Mouse (Mus musculus): ENCODE data around the gene Epha2.

DNA sequence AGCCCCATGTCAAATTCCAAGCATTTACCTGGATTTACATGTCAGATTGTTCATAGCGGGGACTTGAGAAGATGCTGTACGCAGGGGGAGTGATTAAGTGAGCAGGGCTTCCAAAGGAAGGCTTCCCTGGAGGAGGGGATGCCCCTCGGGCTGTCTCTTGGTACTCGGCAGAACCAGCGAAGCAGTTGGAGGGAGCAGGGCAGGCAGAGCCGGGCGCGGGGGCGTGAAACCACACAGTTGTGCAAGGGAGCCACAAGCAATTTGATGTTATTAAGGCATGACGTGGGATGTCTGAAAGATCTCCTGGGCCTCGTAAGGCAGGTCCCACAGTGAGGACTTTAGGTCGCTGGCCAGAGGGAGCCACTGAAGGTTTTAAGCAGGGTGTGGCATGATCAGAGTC, 28.9 kb downstream of the Epha2 start:
- TF ChIP-seq POLR2AphosphoS2 (IDR thresholded peaks at IDR 0.05; ENCODE audit: insufficient read length, low read depth) (no peak), E2F4 (IDR thresholded peaks at IDR 0.05; ENCODE audit: insufficient read depth) (no peak)
